16 mouse cellular contexts compared by ENCODE assay signal in the genomic region with DNA sequence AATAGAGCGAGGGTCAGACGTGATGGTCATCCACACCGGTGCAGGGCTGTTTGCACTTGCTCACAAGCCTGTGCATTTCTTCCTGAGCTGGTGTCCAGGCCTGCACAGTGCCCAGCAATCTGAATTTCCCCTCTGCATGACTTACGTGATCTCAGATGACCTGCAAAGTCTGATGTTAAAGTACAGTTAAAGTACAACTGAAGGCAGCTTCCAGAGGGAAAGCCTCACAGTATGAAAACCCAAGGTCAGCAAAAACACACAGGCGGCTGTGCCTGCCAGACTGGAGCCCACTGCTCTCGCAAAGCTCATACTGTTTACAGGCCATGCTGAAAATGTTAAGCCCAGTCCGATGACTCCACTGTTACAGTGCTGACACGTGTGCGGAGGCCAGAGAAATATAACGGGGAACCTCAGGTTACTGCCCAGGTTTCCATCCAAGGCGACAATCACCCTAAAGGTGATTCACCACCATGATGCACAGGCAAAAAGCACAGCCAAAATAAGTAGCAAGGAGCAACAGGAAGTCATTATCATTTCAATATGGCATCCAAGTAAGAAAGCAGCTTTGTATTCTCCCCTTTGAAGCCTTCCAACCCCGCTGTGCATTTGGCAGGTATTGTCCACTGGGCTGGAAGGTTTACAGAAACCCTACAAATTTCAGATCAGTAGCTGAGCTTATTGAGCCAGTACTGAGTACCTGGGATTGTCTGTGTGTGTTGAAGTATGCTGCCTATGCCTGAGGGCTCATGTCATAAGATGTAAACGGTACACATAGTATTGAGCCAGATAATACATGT.
DNase-seq lines count a peak whose midpoint lies in the region; ATAC-seq and TF ChIP-seq lines count a peak whose summit lies in the region.
"Had no signal": no experiment of that assay in that cellular context is flagged by ENCODE, and none has a peak within 500 bp of the region (broad histone marks: within the 10 kb centered on the region; RNA-seq: fewer than 3 reads in every experiment).

No protein-coding gene starts in this region.

- H3K4me3 ChIP-seq in hindbrain, embryonic 16.5 days (ENCODE audit: low read length): no peak overlapping the region
- no peak overlapping the region for H3K4me3 ChIP-seq in hindbrain, postnatal 0 days (ENCODE audit: low read length)
- H3K4me3 ChIP-seq: embryonic facial prominence, embryonic 12.5 days; heart, embryonic 12.5 days; layer of hippocampus, adult 2 months; neural tube, embryonic 13.5 days had no signal

- TF ChIP-seq CTCF in hindbrain, postnatal 0 days (IDR thresholded peaks at IDR 0.05; ENCODE audit: low read depth): no peak

- H3K27ac ChIP-seq in hindbrain, embryonic 16.5 days (ENCODE audit: low read depth, low read length): peak overlapping the region; percentile 29; the same call in 1 of the 2 replicates
- H3K27ac ChIP-seq in hindbrain, postnatal 0 days: no peak overlapping the region
- H3K27ac ChIP-seq: embryonic facial prominence, embryonic 12.5 days; neural tube, embryonic 13.5 days had no signal

- peaks cover 7% of the 10 kb centered on the region for H3K4me1 ChIP-seq in hindbrain, embryonic 16.5 days (ENCODE audit: control insufficient read depth, insufficient read depth, low read depth, low read length)
- H3K4me1 ChIP-seq in hindbrain, postnatal 0 days (ENCODE audit: insufficient read depth, low read length): no peaks in the 10 kb centered on the region; the same call in none of the 2 replicates
- H3K4me1 ChIP-seq: embryonic facial prominence, embryonic 12.5 days had no signal

- no peak for DNase-seq in hindbrain, postnatal 0 days (ENCODE audit: low spot score)
- DNase-seq in ZHBTc4 (ENCODE audit: low read depth, low spot score): peak; percentile 41
- DNase-seq in cerebellum, postnatal 25 days: peak; percentile 45 to 62
- peak; percentile 36 for DNase-seq in kidney, postnatal 10 days
- no peak for DNase-seq in lung, postnatal 25 days (ENCODE audit: low spot score)
- DNase-seq in B cell, adult 2 months: no peak
- DNase-seq: gastrocnemius, postnatal 25 days; heart, postnatal 36 days; thymus, adult 18-20 months had no signal

- H3K36me3 ChIP-seq in hindbrain, embryonic 16.5 days (ENCODE audit: control insufficient read depth, insufficient read depth, low read length): no peaks in the 10 kb centered on the region
- H3K36me3 ChIP-seq in hindbrain, postnatal 0 days (ENCODE audit: insufficient read depth, low read length): no peaks in the 10 kb centered on the region
- H3K36me3 ChIP-seq: embryonic facial prominence, embryonic 12.5 days; heart, embryonic 12.5 days; neural tube, embryonic 13.5 days had no signal

- H3K9me3 ChIP-seq in hindbrain, embryonic 16.5 days (ENCODE audit: control insufficient read depth, low read length): no peaks in the 10 kb centered on the region
- H3K9me3 ChIP-seq in hindbrain, postnatal 0 days (ENCODE audit: low read length): no peaks in the 10 kb centered on the region
- H3K9me3 ChIP-seq: embryonic facial prominence, embryonic 12.5 days; heart, embryonic 12.5 days; neural tube, embryonic 13.5 days had no signal

- no peaks in the 10 kb centered on the region; the same call in 1 of the 2 replicates for H3K27me3 ChIP-seq in hindbrain, embryonic 16.5 days (replicated peaks; ENCODE audit: control insufficient read depth, insufficient read depth, low read length)
- no peaks in the 10 kb centered on the region for H3K27me3 ChIP-seq in hindbrain, postnatal 0 days (ENCODE audit: insufficient read depth, low read length)
- H3K27me3 ChIP-seq: embryonic facial prominence, embryonic 12.5 days; heart, embryonic 12.5 days; neural tube, embryonic 13.5 days had no signal

- 62% methylated on average over 13 of the region's 13 CpGs for WGBS in hindbrain, embryonic 16.5 days
- 49% methylated on average over 13 of the region's 13 CpGs for WGBS in hindbrain, postnatal 0 days

- no peak overlapping the region for H3K4me2 ChIP-seq in hindbrain, embryonic 16.5 days (ENCODE audit: low read length)
- no peak overlapping the region for H3K4me2 ChIP-seq in hindbrain, postnatal 0 days (ENCODE audit: low read depth, low read length)
- H3K4me2 ChIP-seq: embryonic facial prominence, embryonic 12.5 days; heart, embryonic 12.5 days; neural tube, embryonic 13.5 days had no signal

- no peak for ATAC-seq in hindbrain, embryonic 16.5 days
- ATAC-seq in hindbrain, postnatal 0 days: no peak
- ATAC-seq: activated CD4-positive, CD25-positive, alpha-beta regulatory T cell, adult 4 months; inflammation-experienced regulatory T-cells, adult 6 months had no signal

- H3K9ac ChIP-seq in hindbrain, embryonic 16.5 days (ENCODE audit: low read depth, low read length): no peak overlapping the region
- no peak overlapping the region for H3K9ac ChIP-seq in hindbrain, postnatal 0 days (replicated peaks; ENCODE audit: low read length)
- H3K9ac ChIP-seq: embryonic facial prominence, embryonic 12.5 days; heart, embryonic 12.5 days; neural tube, embryonic 13.5 days had no signal

Comparison
In these comparisons a context has a peak if more than half of its experiments do, and no peak if none do; other contexts are left out.
1. DNase-seq: peak in ZHBTc4 (single experiment), cerebellum, postnatal 25 days (2 of 2) and kidney, postnatal 10 days (single experiment); none in hindbrain, postnatal 0 days (single experiment), lung, postnatal 25 days (single experiment) and B cell, adult 2 months (0 of 2).